Mouse (Mus musculus): ENCODE results near the gene Cdc25b.

GRCm38 (mm10) chr2:131156987-131157386 is 29.8 kb upstream of the Cdc25b start:
- TF ChIP-seq CTCF (IDR thresholded peaks at IDR 0.05; ENCODE audit: extremely low read depth, insufficient read length, insufficient replicate concordance, low read depth, low read length) (no peak), POLR2A (IDR thresholded peaks at IDR 0.05; ENCODE audit: low read depth, low read length) (no peak)

All from small intestine, adult 2 months (tissue).